Mouse (Mus musculus): ENCODE data around the gene Ccdc137.

Gene Ccdc137

GRCm38 (mm10) chr11:120500357-120500756, 42.4 kb downstream of the Ccdc137 start:
- DNase-seq, result no peak

GRCm38 (mm10) chr11:120501018-120501417, 43.1 kb downstream of the Ccdc137 start:
- no peak for DNase-seq

GRCm38 (mm10) chr11:120501701-120502100, 43.8 kb downstream of the Ccdc137 start:
- DNase-seq, result no peak

GRCm38 (mm10) chr11:120505661-120506060, 47.7 kb downstream of the Ccdc137 start:
- no peak for DNase-seq

GRCm38 (mm10) chr11:120506899-120507298, 49.0 kb downstream of the Ccdc137 start:
- DNase-seq, result no peak

GRCm38 (mm10) chr11:120507611-120508289, 49.8 kb downstream of the Ccdc137 start:
- DNase-seq, result no peak

GRCm38 (mm10) chr11:120508290-120508870, 50.5 kb downstream of the Ccdc137 start:
- no peak for DNase-seq

- peak; percentile 36 for DNase-seq
These were observed 52.0 kb downstream of the Ccdc137 start for GRCm38 (mm10) chr11:120509940-120510339.

GRCm38 (mm10) chr11:120510375-120511030, 52.6 kb downstream of the Ccdc137 start:
- DNase-seq, result peak; percentile 80

GRCm38 (mm10) chr11:120512790-120513453, 55.0 kb downstream of the Ccdc137 start:
- DNase-seq, result no peak

All from liver (tissue).